Mouse (Mus musculus) heart, embryonic 10.5 days (tissue): Measurements from ENCODE around the gene Mrm3. TPM values are rescaled to one million over a fixed set of nuclear protein-coding genes. Genes with fewer than 3 reads are reported as not detected.

Source experiments
- DNase-seq: peaks from one replicate; pipeline ENCODE4 v3.0.0-alpha.2; 2017; ENCODE audit warnings: low spot score
- H3K27ac ChIP-seq: fragments of 300-500 bp; sonication (generic); 2 replicates; pipeline ENCODE4 v1.5.1; 2016; ENCODE audit warnings: mild to moderate bottlenecking
- H3K27me3 ChIP-seq: fragments of 300-500 bp; sonication (generic); 2 replicates; pipeline ENCODE4 v1.6.1; 2016; ENCODE audit warnings: mild to moderate bottlenecking; ENCODE audit not compliant: poor library complexity, insufficient read depth, severe bottlenecking
- H3K36me3 ChIP-seq: fragments of 300-500 bp; sonication (generic); 2 replicates; pipeline ENCODE4 v1.6.1; 2016; ENCODE audit warnings: mild to moderate bottlenecking, moderate library complexity
- H3K4me1 ChIP-seq: fragments of 300-500 bp; sonication (generic); 2 replicates; pipeline ENCODE4 v1.6.1; 2016; ENCODE audit warnings: mild to moderate bottlenecking
- H3K4me3 ChIP-seq: fragments of 300-500 bp; sonication (generic); 2 replicates; pipeline ENCODE4 v1.5.1; 2016; ENCODE audit warnings: mild to moderate bottlenecking, moderate library complexity
- H3K9me3 ChIP-seq: fragments of 300-500 bp; sonication (generic); 2 replicates; pipeline ENCODE4 v1.6.1; 2016; ENCODE audit warnings: mild to moderate bottlenecking, moderate library complexity
- WGBS: fragments of 180-500 bp; shearing (Covaris S2); methylation state at CpG from one replicate; pipeline ENCODE4 v1.1.7; 2016; 5-methylcytosine and 5-hydroxymethylcytosine counted together
- polyA plus RNA-seq: library from polyadenylated mRNA; unstranded; fragments of >200 nt; fragmentation: Nextera tagmentation; extraction: Ambion mirVana; gene quantifications from 2 replicates; pipeline ENCODE4 v1.2.1, GENCODE M21; 2016

The Mrm3 gene
- polyA plus RNA-seq, 1 experiment from 2014 or later: 29.1 TPM

DNA sequence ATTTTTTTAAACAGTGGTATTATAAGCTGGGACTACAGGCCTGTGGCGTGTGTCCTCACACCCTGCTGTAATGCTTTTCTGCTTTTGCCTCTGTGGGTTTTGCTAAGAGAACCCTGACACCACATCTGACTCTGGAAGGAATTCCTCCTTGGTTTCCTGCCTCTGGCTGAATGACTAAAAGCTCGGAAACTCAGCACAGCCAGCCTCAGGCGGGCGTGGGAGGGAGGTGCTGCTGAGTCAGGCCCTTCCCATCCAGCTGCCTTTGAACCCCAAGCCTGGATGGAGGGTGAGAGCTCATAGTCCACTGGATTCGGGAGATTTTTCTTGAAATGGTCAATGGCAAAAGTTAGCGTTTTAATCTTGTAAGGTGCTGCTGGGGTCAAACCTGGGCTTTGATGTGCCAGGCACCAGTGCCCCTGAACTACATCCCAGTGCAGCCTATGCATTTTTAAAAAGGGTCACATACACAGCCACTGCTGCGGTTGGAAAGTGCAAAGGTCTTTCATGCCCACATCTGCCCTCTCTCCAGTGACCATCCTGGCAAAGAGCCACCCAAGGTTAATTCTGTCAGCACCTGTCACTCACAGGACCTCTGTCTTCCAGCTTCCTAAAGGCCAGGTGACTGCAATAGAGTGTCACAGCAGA, 42.0 kb downstream of the Mrm3 start:
- Histone ChIP-seq H3K27ac (0 out of 2 replicates have a peak overlapping the region, but pooled peaks have one; percentile 29), H3K27me3 (no peaks in the 10 kb centered on the region), H3K36me3 (peaks cover 6% of the 10 kb centered on the region; the same call in 1 of the 2 replicates), H3K9me3 (peaks cover 4% of the 10 kb centered on the region; the same call in 1 of the 2 replicates), H3K4me1 (peaks cover 62% of the 10 kb centered on the region), H3K4me3 (no peak overlapping the region)
- WGBS: 56% methylated on average over 7 of the region's 7 CpGs
- DNase-seq: no peak

- DNase-seq: no peak
- H3K27ac ChIP-seq: peak overlapping the region; percentile 56; the same call in 1 of the 2 replicates
- 37% methylated on average over 10 of the region's 10 CpGs for WGBS
Measured at GRCm38 (mm10) chr11:76286534-76287126, 43.1 kb downstream of the Mrm3 start.

GRCm38 (mm10) chr11:76287301-76287700, 43.8 kb downstream of the Mrm3 start:
- H3K27ac ChIP-seq: peak overlapping the region; percentile 56; the same call in 1 of the 2 replicates
- 42% methylated on average over 10 of the region's 10 CpGs for WGBS
- no peak overlapping the region for H3K4me3 ChIP-seq
- H3K4me1 ChIP-seq: peaks cover 68% of the 10 kb centered on the region
- no peaks in the 10 kb centered on the region for H3K27me3 ChIP-seq
- H3K36me3 ChIP-seq: peaks cover 6% of the 10 kb centered on the region; the same call in 1 of the 2 replicates
- H3K9me3 ChIP-seq: peaks cover 4% of the 10 kb centered on the region; the same call in 1 of the 2 replicates
- no peak for DNase-seq

More at GRCm38 (mm10) chr11:76286534-76287126, 43.1 kb downstream of the Mrm3 start:
- Histone ChIP-seq H3K27me3 (no peaks in the 10 kb centered on the region), H3K9me3 (peaks cover 4% of the 10 kb centered on the region; the same call in 1 of the 2 replicates), H3K36me3 (peaks cover 6% of the 10 kb centered on the region; the same call in 1 of the 2 replicates), H3K4me1 (peaks cover 64% of the 10 kb centered on the region), H3K4me3 (no peak overlapping the region)

DNA sequence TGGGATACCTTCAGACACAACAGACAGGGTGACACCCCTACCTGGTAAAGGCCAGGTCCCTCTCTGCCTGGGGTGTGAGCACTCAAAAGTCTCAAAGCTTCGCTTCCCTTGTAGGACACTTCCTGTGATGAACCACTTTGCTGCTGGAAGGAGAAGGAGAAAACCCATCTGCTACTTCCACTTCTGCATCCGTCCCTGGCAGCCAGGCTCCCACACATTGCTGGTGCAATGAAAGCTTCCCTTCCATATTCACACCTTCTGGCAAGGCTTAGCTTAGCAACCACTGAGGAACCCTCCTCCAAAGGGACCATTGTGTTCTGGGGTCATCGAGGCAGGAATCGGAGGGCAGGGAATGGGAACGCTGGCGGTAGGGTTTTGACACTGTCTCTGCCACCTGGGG, 45.1 kb downstream of the Mrm3 start:
- H3K9me3 ChIP-seq: peaks cover 3% of the 10 kb centered on the region; the same call in 1 of the 2 replicates
- H3K36me3 ChIP-seq: peaks cover 3% of the 10 kb centered on the region; the same call in 1 of the 2 replicates
- H3K4me3 ChIP-seq: no peak overlapping the region
- no peaks in the 10 kb centered on the region for H3K27me3 ChIP-seq
- H3K27ac ChIP-seq: no peak overlapping the region; the same call in 1 of the 2 replicates
- no peak for DNase-seq
- peaks cover 76% of the 10 kb centered on the region for H3K4me1 ChIP-seq
- WGBS: 82% methylated on average over 6 of the region's 6 CpGs

DNA sequence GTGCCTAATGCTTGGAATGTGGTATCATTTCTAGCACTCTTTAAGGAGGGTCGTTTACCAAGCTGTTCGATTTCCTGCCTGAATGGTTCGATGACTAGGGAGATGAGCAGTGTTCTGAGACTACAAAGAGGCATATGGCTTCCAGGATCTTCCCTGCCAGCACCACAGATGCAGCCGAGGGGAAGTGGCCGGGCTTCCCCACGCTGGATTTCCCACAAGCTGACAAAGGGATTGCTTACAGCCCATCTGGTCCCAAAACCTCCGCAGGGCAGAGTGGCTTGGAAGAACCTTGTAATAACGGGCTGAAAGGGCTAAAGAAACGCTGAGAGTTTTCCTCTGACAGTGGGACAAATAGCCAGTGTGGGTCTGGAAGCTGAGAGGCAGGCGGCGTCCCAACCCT, 46.9 kb downstream of the Mrm3 start:
- Histone ChIP-seq H3K4me3 (no peak overlapping the region), H3K27ac (peak overlapping the region; percentile 67), H3K4me1 (peaks cover 78% of the 10 kb centered on the region), H3K27me3 (no peaks in the 10 kb centered on the region), H3K9me3 (no peaks in the 10 kb centered on the region), H3K36me3 (peaks cover 4% of the 10 kb centered on the region; the same call in 1 of the 2 replicates)
- WGBS: 61% methylated on average over 11 of the region's 11 CpGs
- DNase-seq: no peak

- H3K36me3 ChIP-seq: peaks cover 4% of the 10 kb centered on the region; the same call in 1 of the 2 replicates
- DNase-seq: no peak
- peaks cover 73% of the 10 kb centered on the region for H3K4me1 ChIP-seq
Measured at GRCm38 (mm10) chr11:76291960-76292359, 48.4 kb downstream of the Mrm3 start.

DNA sequence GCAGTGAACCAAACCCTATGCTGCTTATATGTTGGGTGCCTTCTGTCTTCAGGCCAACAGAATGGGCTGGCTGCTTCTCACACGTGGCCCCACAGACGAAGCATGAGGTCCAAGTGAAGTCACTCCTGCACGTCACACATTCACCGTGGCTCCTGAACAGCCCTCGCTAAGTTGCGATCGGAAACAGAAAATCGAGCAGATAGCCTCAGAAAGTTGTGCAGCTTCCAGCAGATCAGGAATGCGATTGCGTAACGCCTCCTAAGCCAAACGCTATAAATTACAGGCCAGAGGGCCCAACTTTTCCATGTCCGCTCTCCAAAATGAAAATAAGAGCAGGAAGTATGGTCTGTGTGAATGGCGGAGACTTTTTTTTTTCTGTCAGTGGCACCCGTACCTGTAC, 48.9 kb downstream of the Mrm3 start:
- no peaks in the 10 kb centered on the region for H3K9me3 ChIP-seq
- peaks cover 72% of the 10 kb centered on the region for H3K4me1 ChIP-seq
- H3K36me3 ChIP-seq: peaks cover 4% of the 10 kb centered on the region; the same call in 1 of the 2 replicates
- no peak overlapping the region for H3K4me3 ChIP-seq
- 52% methylated on average over 15 of the region's 15 CpGs for WGBS
- peak overlapping the region; percentile 77 for H3K27ac ChIP-seq
- no peaks in the 10 kb centered on the region for H3K27me3 ChIP-seq
- no peak for DNase-seq

More at GRCm38 (mm10) chr11:76291960-76292359, 48.4 kb downstream of the Mrm3 start:
- no peaks in the 10 kb centered on the region for H3K27me3 ChIP-seq
- WGBS: 34% methylated on average over 4 of the region's 4 CpGs
- no peaks in the 10 kb centered on the region for H3K9me3 ChIP-seq
- peak overlapping the region; percentile 77 for H3K27ac ChIP-seq
- H3K4me3 ChIP-seq: no peak overlapping the region

GRCm38 (mm10) chr11:76292831-76293230, 49.3 kb downstream of the Mrm3 start:
- DNase-seq: no peak
- whole genome bisulfite sequencing: 65% methylated on average over 6 of the region's 6 CpGs
- peak overlapping the region; percentile 77 for H3K27ac ChIP-seq
- peaks cover 72% of the 10 kb centered on the region for H3K4me1 ChIP-seq
- no peak overlapping the region for H3K4me3 ChIP-seq
- H3K36me3 ChIP-seq: peaks cover 4% of the 10 kb centered on the region; the same call in 1 of the 2 replicates
- no peaks in the 10 kb centered on the region for H3K9me3 ChIP-seq
- H3K27me3 ChIP-seq: no peaks in the 10 kb centered on the region

- peaks cover 4% of the 10 kb centered on the region; the same call in 1 of the 2 replicates for H3K36me3 ChIP-seq
- H3K4me1 ChIP-seq: peaks cover 71% of the 10 kb centered on the region
- 65% methylated on average over 5 of the region's 5 CpGs for WGBS
- no peaks in the 10 kb centered on the region for H3K27me3 ChIP-seq
- H3K4me3 ChIP-seq: no peak overlapping the region
- H3K27ac ChIP-seq: peak overlapping the region; percentile 3; the same call in 1 of the 2 replicates
- DNase-seq: no peak
- no peaks in the 10 kb centered on the region for H3K9me3 ChIP-seq
Measured at GRCm38 (mm10) chr11:76294078-76294477, 50.6 kb downstream of the Mrm3 start.

- no peaks in the 10 kb centered on the region for H3K27me3 ChIP-seq
- 15% methylated on average over 9 of the region's 9 CpGs for WGBS
- peak overlapping the region; percentile 42 for H3K27ac ChIP-seq
- peaks cover 76% of the 10 kb centered on the region for H3K4me1 ChIP-seq
- no peak overlapping the region for H3K4me3 ChIP-seq
- no peaks in the 10 kb centered on the region for H3K9me3 ChIP-seq
- peaks cover 4% of the 10 kb centered on the region; the same call in 1 of the 2 replicates for H3K36me3 ChIP-seq
- no peak for DNase-seq
Measured at GRCm38 (mm10) chr11:76294836-76295235, 51.3 kb downstream of the Mrm3 start.

DNA sequence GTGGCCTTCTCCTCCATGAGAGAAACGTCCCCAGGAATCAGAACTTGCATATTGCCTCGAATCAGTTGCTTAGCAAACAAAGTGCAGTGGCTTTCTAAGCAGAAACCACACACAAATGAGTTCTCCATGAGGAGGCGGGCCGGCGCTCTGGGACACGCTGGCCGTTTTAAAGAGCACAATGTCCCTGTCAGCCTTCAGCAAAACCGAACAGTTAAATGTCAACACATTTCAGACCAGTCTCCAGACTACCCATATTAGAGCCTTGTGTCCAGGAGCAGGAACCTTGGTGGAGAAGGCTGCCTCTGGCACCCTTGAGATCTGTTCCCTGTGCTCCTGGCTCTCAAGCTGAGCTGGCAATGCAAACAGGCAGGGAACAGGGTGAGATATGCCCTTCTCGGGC, 53.7 kb downstream of the Mrm3 start:
- H3K4me1 ChIP-seq: peaks cover 68% of the 10 kb centered on the region

DNA sequence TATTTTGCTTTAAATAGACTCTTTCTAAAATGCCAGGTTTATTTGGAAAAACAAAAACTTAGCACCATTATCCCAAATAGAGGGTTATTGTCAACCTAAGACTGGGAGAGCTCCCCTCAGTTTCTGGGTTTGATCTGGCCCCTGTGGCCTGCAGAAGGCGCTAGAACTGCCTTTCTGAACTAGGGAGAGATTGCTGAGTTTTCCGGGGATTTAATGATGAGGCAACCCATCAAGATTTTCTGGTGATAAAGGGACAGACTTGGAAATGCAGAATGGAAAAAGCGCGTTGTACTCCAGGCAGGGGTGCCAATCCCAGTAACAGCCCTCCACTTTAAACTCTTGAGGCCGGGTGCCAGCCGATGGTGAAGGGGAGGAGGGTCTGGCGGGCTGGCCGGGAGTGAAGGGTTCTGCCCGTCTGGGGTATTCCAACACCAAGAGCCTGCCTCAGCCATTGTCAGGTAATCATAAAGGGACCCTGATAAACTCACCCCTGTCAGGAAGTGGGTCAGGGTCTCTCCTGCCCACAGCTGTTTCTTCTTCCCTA, 55.0 kb downstream of the Mrm3 start:
- peaks cover 66% of the 10 kb centered on the region for H3K4me1 ChIP-seq
- WGBS: 49% methylated on average over 9 of the region's 9 CpGs
- H3K27ac ChIP-seq: peak overlapping the region; percentile 2; the same call in 1 of the 2 replicates
- no peaks in the 10 kb centered on the region for H3K27me3 ChIP-seq
- peaks cover 4% of the 10 kb centered on the region; the same call in 1 of the 2 replicates for H3K36me3 ChIP-seq
- no peak overlapping the region for H3K4me3 ChIP-seq
- no peaks in the 10 kb centered on the region for H3K9me3 ChIP-seq
- no peak for DNase-seq

More for the DNA sequence above, 53.7 kb downstream of the Mrm3 start:
- no peak overlapping the region for H3K27ac ChIP-seq
- no peak for DNase-seq
- 62% methylated on average over 9 of the region's 9 CpGs for WGBS
- peaks cover 4% of the 10 kb centered on the region; the same call in 1 of the 2 replicates for H3K36me3 ChIP-seq
- no peaks in the 10 kb centered on the region for H3K27me3 ChIP-seq
- no peaks in the 10 kb centered on the region for H3K9me3 ChIP-seq
- no peak overlapping the region for H3K4me3 ChIP-seq
